Mouse (Mus musculus): Measurements from ENCODE around the gene Mob3c. TPM values are rescaled to one million over a fixed set of nuclear protein-coding genes. Genes with fewer than 3 reads are reported as not detected.

Gene Mob3c
- total RNA-seq, 2 experiments from 2014 or later: 1.8 to 3.1 TPM

DNA sequence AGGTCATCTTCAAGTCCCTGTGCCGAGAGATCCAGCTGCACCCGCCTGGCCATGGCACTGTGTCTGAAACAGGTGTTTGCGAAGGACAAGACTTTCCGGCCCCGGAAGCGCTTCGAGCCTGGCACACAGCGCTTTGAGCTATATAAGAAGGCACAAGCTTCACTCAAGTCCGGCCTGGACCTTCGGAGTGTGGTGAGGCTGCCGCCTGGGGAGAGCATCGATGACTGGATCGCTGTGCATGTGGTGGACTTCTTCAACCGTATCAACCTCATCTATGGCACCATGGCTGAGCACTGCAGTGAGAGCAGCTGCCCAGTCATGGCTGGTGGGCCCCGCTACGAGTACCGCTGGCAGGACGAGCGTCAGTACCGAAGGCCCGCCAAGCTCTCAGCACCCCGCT lies 3.3 kb downstream of the Mob3c start:
- intact Hi-C loops (cut with DNase I): loop anchor here (5.0 kb wide), 1 partner anchor 94 kb away; the partner anchor contains the start of gene Efcab14
- no peak for DNase-seq

- DNase-seq: no peak
- intact Hi-C loops (cut with DNase I): loop anchor here (5.0 kb wide), 1 partner anchor 95 kb away; the partner anchor contains the start of gene Efcab14
Observed at GRCm38 (mm10) chr4:115832040-115832439, 4.1 kb downstream of the Mob3c start.

- intact Hi-C loops (cut with DNase I): no loop called here
- no peak for DNase-seq
Observed at GRCm38 (mm10) chr4:115835576-115835975, 7.7 kb downstream of the Mob3c start.

- intact Hi-C loops (cut with DNase I): no loop called here
- no peak for DNase-seq
Observed at GRCm38 (mm10) chr4:115838196-115838595, 10.3 kb downstream of the Mob3c start.

DNA sequence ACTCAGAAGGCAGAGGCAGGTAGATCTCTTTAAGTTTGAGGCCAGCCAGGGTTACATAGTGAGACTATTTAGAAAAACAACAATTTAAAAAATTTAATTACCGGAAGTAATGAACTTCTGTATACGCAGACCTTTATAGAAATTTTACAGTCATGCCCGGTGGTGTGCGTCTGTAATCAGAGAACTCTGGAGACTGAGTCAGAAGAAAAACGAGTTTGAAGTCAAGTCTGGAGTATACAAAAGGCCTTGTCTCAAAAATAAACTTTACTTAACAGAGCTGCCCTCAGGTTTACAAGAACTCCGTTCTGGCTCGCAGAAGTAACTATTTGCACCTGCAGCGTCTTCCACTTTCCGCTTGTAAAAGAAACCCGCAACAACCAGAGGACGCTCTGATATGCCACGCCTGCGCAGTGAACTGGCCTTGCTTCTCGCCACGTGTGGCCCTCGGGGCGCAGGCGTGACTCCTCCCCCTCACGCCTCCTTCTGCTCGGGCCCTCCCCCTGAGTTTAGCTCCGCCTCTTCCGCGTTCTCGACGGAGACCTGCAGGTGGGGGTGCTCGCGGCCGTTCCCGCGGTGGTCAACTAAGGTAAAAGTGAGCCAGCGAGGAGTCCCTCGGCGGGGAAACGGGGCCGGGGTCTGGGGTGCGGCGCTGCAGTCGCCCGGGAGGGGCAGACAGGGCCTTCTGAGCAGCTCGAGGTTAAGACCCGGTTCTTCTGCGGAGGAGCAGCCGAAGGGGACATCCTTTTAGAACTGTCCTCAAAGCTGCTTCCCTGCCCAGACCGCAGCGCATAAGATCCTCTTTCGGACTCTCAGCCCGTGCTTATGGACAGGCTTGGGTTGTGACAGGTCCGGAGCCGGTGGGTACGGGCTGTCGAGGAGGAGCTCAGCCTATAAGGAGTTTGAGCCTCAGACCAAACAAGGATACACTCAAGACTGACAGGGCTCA lies 11.1 kb downstream of the Mob3c start, which contains the start of gene Mknk1:
Gene Mknk1, plus strand, starts transcription at position 503 of the 946 bp plus-strand sequence.
- DNase-seq: peak; percentile 87 to 88
- intact Hi-C loops (cut with DNase I): no loop called here

- intact Hi-C loops (cut with DNase I): no loop called here
Observed at GRCm38 (mm10) chr4:115839956-115840355, 12.1 kb downstream of the Mob3c start.

DNA sequence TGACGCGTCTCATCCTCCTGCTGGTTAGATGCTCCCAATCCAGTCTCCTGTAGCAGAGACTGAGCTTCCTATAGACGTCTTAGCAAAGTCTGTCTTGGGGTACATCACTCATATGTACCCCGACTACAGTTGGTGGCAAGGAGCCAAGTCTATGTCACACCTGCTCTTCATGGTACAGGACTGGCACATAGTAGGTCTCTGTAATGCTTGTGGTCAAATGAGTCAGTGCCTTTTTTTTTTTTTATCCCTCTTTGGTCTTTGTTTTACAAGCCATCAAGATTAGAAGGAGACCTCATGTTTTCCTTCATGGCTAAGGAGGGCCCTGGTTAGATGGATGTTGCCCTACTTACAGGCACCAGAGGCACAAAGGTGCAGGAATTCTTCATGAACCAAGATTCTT lies 12.9 kb downstream of the Mob3c start:
- no peak for DNase-seq
- intact Hi-C loops (cut with DNase I): no loop called here

More at GRCm38 (mm10) chr4:115839956-115840355, 12.1 kb downstream of the Mob3c start:
- DNase-seq: no peak

DNA sequence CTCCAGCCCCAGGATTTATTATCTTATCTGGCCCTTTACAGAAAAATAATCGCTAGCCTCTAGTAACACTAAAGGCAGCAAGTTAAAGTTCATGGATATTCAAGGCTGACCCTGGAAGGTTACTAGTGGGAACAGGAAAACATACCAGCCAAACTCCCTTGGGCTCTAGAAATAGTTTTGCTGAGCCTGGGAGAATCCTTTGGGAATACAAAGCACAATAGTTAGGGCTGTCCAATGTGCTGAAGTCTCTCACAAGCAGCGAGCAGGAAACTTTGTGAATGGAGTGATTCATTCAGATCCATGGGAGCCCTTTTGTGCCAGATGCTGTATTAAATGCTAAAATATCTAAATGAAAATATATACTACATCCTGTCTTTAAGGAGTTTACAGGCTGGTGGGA lies 18.8 kb downstream of the Mob3c start:
- DNase-seq: no peak
- intact Hi-C loops (cut with DNase I): no loop called here

GRCm38 (mm10) chr4:115847377-115847776 lies 19.5 kb downstream of the Mob3c start:
- no peak for DNase-seq
- intact Hi-C loops (cut with DNase I): no loop called here

- DNase-seq: no peak
- intact Hi-C loops (cut with DNase I): no loop called here
Observed at GRCm38 (mm10) chr4:115848083-115848482, 20.2 kb downstream of the Mob3c start.

DNA sequence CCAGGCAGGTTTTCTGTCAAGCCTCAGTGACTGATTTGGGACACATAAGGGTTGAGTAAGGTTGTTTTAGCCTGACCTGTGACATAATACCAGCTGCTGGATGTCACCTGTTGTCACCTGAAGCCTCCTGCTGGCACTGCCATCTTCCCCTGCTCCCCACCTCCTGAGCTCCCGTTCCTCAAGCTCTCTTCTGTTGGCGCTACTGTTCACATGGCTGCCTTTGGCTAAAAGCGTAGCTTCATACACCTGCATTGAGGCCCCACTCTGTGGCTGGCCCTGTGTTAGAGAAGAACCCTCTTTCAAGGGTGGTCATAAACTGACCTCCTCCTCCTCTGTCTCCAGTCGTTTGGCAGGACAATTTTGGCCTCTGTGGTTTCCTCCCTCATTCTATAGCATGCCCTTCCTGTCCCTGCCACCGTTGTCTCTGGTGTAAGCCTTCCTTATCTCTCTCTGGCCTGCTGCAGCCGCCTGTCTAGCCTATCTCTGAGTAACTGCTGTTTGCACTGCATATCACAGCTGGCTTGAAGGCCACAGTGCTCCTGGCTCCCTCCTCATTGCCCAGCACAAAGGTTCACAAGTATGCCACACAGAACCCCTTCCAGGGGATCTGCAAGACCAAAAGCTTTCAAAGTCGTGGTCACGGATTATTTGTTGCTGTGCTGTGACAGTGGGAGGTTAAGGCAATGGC lies 21.2 kb downstream of the Mob3c start:
- intact Hi-C loops (cut with DNase I): no loop called here
- DNase-seq: no peak

GRCm38 (mm10) chr4:115850111-115850510 lies 22.2 kb downstream of the Mob3c start:
- intact Hi-C loops (cut with DNase I): no loop called here
- no peak for DNase-seq

- no peak for DNase-seq
- intact Hi-C loops (cut with DNase I): no loop called here
Observed at GRCm38 (mm10) chr4:115850631-115851030, 22.7 kb downstream of the Mob3c start.

DNA sequence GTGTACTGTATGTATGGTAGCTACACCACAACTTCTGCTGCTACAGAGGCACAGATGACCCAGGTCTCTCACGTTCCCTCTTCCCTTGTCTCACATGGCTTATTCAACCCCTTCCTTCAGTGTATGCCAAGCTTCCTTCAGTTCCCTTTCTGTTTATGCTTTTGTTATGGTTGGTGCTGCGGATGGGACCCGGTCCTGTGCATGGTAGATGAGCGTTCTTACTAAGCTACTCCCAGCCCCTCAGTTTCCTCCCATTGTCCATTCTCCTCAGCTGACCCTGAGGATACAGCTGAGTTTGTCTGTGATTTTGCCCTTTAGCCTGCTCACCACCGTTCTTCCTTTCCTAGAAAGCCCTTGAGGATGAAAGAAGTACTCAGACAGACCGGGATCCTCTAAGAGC lies 23.7 kb downstream of the Mob3c start:
- no peak for DNase-seq
- intact Hi-C loops (cut with DNase I): no loop called here

GRCm38 (mm10) chr4:115855100-115855499 lies 27.2 kb downstream of the Mob3c start:
- no peak for DNase-seq
- intact Hi-C loops (cut with DNase I): no loop called here

DNA sequence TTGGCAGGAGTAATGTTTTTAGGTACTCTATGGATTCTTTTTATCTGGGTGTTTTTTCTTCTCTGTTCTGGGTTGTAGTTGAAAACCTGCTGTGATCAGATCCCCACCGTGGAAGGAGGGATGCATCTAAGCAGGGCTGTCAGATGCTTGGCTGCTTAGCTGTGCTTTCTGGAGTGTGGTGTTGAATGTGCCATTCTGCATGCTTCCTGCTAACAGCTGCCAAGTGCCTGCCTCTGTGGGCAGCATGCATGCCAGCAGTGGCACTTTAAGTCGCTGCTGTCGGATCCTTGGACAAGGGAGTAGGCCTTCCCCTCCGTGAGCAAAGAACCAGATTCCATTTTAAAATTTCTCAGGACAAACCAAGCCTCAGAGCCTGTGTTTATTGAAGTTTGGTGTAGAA lies 27.7 kb downstream of the Mob3c start:
- intact Hi-C loops (cut with DNase I): no loop called here
- DNase-seq: no peak

GRCm38 (mm10) chr4:115856282-115856681 lies 28.4 kb downstream of the Mob3c start:
- DNase-seq: no peak
- intact Hi-C loops (cut with DNase I): no loop called here

- no peak for DNase-seq
- intact Hi-C loops (cut with DNase I): no loop called here
Observed at GRCm38 (mm10) chr4:115857293-115857883, 29.5 kb downstream of the Mob3c start.

GRCm38 (mm10) chr4:115863352-115863751 lies 35.5 kb downstream of the Mob3c start:
- DNase-seq: no peak
- intact Hi-C loops (cut with DNase I): no loop called here

DNA sequence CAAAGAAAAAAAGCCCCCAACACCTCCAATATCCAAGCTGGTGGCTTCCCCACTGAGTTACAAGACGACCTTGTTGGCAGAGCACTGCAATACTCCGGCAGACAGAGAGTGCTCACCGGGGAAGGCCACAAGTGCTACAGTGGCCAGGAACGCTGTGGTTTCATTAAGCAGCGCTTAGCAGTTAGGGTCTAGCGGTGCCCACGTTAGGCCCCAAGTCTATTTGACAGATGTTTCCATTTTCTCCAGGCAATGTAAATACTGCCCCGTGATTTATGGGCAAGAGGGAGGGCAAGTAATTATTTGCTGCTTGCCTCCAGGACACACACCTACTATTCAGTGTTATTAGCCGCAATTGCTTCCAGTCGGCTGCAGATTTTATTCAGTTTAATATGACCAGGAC lies 36.0 kb downstream of the Mob3c start:
- no peak for DNase-seq
- intact Hi-C loops (cut with DNase I): no loop called here
